Mouse (Mus musculus) kidney, postnatal 25 days (tissue): ENCODE results near the gene Cep112.

Source experiments
- DNase-seq, 2 experiments: peaks; one replicate each; pipeline ENCODE4 v3.0.0; 2021; ENCODE audit warnings: mixed read lengths in 2 of 2

Cep112 gene

GRCm38 (mm10) chr11:108449811-108450210 lies 24.8 kb downstream of the Cep112 start:
- DNase-seq = peak; percentile 54 to 77

- DNase-seq = no peak
Measured at GRCm38 (mm10) chr11:108459599-108459998, 34.6 kb downstream of the Cep112 start.

GRCm38 (mm10) chr11:108464138-108464537 lies 39.1 kb downstream of the Cep112 start:
- no peak for DNase-seq

- no peak for DNase-seq
Measured at GRCm38 (mm10) chr11:108464715-108465301, 39.8 kb downstream of the Cep112 start.

GRCm38 (mm10) chr11:108475738-108476137 lies 50.7 kb downstream of the Cep112 start:
- DNase-seq = peak; percentile 40 to 74

- DNase-seq = peak; percentile 58 to 62
Measured at GRCm38 (mm10) chr11:108476226-108476625, 51.2 kb downstream of the Cep112 start.

- DNase-seq = no peak
Measured at GRCm38 (mm10) chr11:108483976-108484375, 59.0 kb downstream of the Cep112 start.

- no peak for DNase-seq
Measured at GRCm38 (mm10) chr11:108488256-108488655, 63.3 kb downstream of the Cep112 start.

- DNase-seq = no peak
Measured at GRCm38 (mm10) chr11:108489863-108490262, 64.9 kb downstream of the Cep112 start.

GRCm38 (mm10) chr11:108508190-108508589 lies 83.2 kb downstream of the Cep112 start:
- no peak for DNase-seq

GRCm38 (mm10) chr11:108527725-108528363 lies 102.9 kb downstream of the Cep112 start:
- no peak for DNase-seq

- no peak for DNase-seq
Measured at GRCm38 (mm10) chr11:108532901-108533300, 107.9 kb downstream of the Cep112 start.

- DNase-seq = no peak
Measured at GRCm38 (mm10) chr11:108534014-108534413, 109.0 kb downstream of the Cep112 start.

- no peak for DNase-seq
Measured at GRCm38 (mm10) chr11:108552997-108553622, 128.1 kb downstream of the Cep112 start.

- no peak for DNase-seq
Measured at GRCm38 (mm10) chr11:108553881-108554280, 128.9 kb downstream of the Cep112 start.

GRCm38 (mm10) chr11:108558544-108558943 lies 133.6 kb downstream of the Cep112 start:
- DNase-seq = no peak

GRCm38 (mm10) chr11:108559506-108559905 lies 134.5 kb downstream of the Cep112 start:
- no peak for DNase-seq

- DNase-seq = no peak
Measured at GRCm38 (mm10) chr11:108562076-108562475, 137.1 kb downstream of the Cep112 start.

GRCm38 (mm10) chr11:108586551-108587184 lies 161.7 kb downstream of the Cep112 start:
- DNase-seq = no peak

GRCm38 (mm10) chr11:108593207-108593958 lies 168.4 kb downstream of the Cep112 start:
- DNase-seq = no peak

GRCm38 (mm10) chr11:108593959-108594579 lies 169.1 kb downstream of the Cep112 start:
- DNase-seq = no peak

- DNase-seq = no peak
Measured at GRCm38 (mm10) chr11:108605301-108605700, 180.3 kb downstream of the Cep112 start.
